Mouse (Mus musculus) central nervous system, embryonic 14 days (tissue): ENCODE data around the gene Pcgf1. TPM values are rescaled to one million over a fixed set of nuclear protein-coding genes. Genes with fewer than 3 reads are reported as not detected.

Experiments
- polyA plus RNA-seq: library from polyadenylated mRNA; depleted of rRNA; stranded (reverse); fragments of >200 nt; gene quantifications from 2 replicates; pipeline ENCODE4 v1.2.3, GENCODE M21; 2012; rRNA removed

The Pcgf1 gene
- 62.5 and 64.1 TPM in 2 replicates for polyA plus RNA-seq

DNA sequence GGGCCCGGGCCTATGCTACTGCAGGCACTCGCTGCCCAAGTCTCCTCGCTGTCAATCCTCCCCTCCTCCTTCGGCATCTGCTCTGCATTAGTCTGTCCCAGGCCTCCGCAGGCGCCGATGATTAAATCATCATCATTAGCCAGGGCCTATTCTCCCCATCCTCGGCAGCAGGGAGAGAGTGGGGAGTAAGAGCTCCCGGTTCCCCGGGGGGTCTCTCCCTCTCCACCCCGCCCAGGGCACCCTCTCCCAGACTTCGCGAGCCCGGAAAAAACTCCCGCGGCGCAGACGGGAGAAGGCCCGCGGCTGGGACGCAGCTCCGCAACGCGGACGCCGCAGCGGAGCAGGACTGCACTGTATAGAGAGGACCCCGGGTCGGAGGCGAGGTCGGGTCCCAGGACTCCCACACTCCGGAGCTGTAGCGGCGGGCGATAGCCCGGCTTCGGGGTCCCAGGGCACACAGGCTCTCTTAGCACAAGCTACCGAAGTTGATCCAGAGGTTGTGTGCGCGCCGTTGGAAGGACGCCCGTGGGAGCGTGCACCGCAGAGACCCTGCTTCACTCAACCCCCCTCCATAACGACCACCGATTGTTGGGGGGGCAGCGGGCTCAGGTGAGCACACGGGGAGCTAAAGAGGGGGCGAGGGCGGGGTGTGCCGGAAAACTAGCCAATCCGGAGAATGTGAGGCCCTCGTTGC lies at the start of gene Pcgf1:
TSS of gene Pcgf1 (plus strand) at position 240 of the 694 bp plus-strand sequence.

DNA sequence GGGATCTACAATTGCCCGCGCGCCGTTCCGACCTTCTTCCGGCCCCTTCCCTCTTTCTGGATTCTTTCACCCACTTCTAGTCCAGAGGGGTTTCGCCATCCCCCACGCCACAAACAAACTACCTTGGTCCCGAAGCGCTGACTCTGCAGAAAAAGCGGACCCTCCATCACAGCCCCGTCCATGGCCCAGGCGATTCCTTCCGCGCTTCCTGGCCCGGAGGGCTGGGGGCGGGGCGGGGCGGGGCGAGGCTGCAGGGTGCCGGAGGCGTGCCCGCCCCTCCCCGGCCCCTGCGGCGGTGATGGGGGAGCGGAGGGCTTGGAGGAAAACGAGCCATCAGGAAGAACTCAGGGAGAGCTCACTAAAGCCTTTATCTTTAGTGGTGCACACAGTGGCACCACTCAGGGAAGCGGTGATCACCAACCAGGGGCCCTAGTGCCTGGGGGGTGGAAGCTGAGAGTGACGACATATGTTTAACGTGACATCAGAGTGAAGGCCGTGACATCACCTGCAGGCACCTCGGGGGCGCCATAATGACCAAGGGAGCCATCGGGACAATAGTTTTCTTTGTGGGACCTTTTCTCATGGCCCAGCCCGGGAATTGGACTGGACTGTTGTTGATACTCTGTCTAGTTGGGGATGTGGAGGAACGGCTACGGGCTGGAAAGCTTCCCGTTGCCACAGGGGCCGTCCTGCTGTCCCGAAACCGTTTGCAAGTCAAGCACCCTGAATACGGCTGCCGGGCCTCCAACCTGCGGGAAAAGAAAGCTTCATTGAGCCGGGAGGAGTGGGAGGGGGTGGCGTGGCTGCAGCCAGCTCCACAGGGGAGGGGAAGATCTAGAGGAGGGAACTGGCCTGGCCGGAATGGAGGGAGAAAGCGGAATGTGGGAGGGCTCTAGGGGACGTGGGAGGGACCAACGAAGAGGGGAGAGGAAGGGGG lies 44.2 kb upstream of the Pcgf1 start, which contains the start of the genes Dok1 and Loxl3:
TSS of gene Dok1 (minus strand) at position 223 of the 937 bp plus-strand sequence.
TSS of gene Loxl3 (plus strand) at position 925 of the 937 bp plus-strand sequence.

DNA sequence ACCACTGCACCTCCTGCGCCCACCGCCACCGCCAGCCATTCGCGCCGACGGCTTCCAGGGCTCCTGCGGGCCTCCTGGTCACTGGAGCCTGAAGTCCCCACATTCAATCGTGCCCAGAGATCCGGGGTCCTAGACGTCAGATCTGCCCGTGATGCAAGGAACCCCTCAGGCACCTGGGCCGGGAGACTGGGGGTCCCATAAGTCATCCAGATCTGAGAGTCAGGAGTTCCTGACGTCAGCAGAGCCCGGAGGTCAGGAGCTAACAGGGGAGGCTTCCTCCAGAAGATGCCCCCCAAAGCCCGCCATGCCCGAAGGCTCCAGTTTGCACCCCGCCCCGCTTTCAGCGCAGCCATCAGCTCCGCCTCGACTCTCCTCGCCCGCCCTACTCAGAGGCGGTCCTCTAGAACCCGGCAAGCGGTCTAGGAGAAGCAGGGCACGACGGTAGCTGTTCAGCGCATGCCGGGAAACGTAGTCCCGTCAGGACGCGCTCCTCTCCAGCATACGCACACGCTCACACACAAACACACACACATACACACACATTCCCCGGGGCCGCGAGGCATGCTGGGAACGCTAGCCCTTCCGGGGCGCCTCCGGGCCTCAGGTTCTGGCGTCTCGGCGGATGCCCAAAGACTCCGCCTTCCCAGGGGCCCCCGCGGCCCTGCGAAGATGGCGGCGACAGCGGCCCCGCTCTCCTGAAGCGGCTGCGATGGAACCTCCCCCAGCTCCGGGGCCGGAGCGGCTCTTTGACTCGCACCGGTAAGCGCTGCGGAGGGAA lies 23.4 kb upstream of the Pcgf1 start, which contains the start of gene Aup1:
TSS of gene Aup1 (plus strand) at position 448 of the 778 bp plus-strand sequence.

DNA sequence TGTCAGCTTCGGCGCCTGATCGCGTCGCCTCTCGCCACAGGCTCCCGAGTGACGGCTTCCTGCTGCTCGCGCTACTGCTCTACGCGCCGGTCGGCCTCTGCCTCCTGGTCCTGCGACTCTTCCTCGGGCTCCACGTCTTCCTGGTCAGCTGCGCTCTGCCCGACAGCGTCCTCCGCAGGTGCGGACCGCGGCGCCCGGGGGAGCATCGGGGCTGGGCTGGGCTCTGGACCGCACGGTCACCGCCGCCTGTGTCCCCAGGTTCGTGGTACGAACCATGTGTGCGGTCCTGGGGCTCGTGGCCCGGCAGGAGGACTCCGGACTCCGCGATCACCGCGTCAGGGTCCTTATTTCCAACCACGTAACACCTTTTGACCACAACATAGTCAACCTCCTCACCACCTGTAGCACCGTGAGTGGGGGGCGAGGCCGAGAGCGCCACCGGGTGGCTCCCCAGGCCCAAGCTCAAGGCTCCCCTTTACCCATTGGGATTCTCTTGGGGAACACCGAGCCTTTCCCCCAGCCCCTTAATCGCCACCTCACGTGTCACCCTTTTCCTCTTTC lies 22.7 kb upstream of the Pcgf1 start, which contains the start of gene Htra2:
TSS of gene Htra2 (minus strand) at position 403 of the 561 bp plus-strand sequence.

DNA sequence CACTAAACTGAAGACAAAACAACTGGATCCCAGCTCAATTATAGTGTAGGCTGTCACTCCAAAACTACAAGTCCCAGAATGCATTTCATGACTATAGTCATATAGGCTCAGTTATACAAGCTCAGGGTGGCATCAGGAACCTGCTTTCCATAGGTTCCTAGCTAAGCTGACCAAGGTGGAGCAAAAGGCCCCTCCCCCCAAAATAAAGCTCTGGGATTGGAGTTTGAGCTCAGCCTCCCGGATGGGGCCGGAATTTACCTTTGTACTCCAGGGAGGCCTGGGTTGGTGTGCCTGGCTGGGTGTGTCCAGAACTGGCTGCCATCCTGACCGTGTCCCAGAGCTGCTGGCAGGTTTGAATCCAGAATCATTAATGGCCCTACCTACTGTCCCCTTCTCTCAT lies 19.9 kb upstream of the Pcgf1 start, which contains the start of gene Dqx1:
TSS of gene Dqx1 (plus strand) at position 55 of the 400 bp plus-strand sequence.

DNA sequence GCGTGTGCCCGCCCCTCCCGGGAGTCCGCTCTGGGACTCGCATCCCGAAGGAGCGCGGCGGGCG lies 7.6 kb upstream of the Pcgf1 start, which contains the start of gene Tlx2:
TSS of gene Tlx2 (minus strand) at position 47 of the 64 bp plus-strand sequence.

DNA sequence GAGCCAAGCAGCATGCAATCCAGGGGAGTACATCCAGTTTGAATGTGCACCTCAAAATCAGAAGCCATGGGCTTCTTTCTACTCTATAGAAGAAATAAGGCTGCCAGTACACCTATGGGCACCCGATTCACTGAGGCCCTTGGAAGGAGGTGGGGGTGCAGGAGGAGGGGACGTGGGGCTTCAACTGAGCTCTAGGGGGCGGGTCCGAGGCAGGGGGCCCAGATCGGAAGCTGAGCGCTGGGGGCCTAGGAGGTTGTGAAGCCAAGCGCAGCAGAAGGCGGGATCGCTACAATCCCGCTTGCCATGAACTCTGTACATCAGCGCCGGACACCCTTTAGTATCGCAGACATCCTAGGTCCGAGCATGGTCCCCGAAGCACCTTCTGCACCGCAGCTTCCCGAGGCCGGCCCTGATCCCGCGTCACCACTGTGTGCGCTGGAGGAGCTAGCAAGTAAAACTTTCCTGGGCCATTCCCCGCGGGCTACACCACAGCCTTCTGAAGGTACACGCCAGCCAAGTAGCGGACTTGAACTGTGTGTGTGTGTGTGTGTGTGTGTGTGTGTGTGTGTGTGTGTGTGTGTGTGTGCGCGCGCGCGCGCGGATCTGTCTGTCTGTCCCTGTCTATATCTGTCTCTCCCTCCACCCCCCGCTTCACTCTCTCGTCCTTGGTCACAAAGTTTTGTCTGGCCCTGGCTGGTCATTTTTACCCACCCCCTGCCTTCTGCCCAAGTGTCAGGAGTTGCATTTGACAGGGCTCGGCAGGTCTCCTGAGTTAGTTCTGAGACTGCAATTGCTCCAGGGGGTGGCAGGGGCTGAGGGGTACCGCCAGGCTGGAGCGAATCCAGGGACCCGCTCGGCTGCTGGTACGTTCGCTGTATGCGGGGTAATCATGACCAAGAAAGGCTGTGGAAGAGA lies 8.7 kb downstream of the Pcgf1 start, which contains the start of gene Lbx2:
TSS of gene Lbx2 (plus strand) at position 247 of the 915 bp plus-strand sequence.

DNA sequence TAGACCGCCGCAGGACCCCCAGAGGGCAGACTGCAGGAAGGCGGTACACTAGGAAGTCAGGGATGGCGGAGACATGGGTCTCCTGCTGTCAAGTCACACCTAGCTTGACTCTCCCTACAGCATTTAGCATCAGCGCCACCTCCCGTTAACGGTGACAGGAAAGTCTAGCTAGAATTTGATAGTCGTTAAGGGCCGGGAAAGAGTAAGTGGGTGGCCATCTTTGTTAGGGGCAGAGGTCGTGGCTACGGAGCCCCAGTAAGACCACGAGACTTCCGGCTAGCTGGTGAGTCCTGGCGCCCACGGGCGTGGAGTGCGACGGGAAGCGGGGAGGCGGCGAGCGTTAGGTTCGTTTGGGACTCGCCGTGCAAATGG lies 23.6 kb downstream of the Pcgf1 start, which contains the start of the genes Ccdc142 and Gm42688:
TSS of gene Ccdc142 (plus strand) at position 286 of the 372 bp plus-strand sequence.
TSS of gene Gm42688 (plus strand) at position 302 of the 372 bp plus-strand sequence.

DNA sequence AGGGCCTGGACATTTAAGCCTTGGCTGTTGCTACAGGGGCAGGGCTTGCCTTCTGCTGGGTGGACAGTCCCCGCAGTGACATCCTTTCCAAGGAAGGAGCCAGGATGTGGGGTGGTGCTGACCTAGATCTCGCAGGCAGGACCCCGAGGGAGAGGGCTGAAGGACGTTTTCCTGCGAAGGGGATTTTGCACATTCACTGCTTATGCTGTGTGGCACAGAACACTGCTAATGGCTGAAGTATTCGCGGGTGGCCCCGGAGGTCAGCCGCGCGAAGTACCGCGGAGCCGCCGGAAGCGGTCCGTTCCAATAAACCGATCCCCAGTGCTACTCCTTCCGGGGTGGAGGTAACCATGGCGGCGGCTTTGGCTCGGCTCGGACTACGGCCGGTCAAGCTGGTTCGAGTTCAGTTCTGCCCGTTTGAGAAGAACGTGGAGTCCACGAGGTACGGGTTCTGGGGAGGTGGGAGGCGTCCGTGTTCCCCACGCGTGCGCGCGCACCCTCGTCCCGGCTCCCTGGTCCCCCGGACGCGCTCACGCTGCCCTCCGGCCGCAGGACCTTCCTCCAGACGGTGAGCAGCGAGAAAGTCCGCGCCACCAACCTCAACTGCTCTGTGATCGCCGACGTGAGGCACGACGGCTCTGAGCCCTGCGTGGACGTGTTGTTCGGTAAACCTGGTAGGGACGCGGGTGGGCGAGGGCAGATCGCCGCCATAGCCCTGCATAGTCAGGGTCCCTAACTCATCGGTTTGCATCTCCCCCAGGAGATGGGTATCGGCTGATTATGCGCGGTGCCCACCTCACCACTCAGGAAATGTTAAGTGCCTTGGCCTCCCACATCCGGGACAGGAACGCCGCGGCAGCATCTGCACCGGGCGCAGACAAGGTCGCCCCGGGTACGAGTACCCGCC lies 31.3 kb downstream of the Pcgf1 start, which contains the start of gene Mrpl53:
TSS of gene Mrpl53 (plus strand) at position 279 of the 907 bp plus-strand sequence.

DNA sequence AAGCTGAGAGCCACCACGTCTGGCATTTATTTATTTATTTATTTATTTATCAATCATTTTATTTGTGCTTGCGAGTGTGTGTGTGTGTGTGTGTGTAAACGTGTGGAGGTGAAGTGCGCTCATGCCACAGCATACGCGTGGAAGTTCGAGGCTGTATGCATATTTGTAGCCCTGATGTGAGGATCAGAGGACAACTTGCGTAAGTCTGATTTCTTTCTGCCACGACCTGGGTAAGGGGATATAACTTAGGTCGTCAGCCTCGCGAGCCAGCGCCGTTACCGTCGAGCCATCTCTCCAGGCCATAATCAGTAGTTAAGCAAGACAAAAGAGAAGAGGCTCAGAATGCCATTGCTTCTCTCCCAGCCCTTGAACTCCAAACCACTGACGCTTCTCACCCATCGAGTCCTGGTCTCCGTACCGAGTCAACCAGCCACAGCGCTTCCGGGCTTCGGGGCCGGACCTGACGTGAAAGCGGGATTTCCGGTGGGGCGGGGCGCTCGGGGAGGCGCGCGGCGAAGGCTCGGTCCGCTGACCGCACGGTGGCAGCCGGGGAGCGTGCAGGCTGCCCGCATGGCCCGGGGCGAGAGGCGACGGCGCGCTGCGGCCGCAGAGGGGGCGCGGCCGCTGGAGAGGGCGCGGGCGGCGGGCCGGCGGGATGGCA lies 37.5 kb downstream of the Pcgf1 start, which contains the start of gene Mogs:
TSS of gene Mogs (plus strand) at position 486 of the 661 bp plus-strand sequence.

DNA sequence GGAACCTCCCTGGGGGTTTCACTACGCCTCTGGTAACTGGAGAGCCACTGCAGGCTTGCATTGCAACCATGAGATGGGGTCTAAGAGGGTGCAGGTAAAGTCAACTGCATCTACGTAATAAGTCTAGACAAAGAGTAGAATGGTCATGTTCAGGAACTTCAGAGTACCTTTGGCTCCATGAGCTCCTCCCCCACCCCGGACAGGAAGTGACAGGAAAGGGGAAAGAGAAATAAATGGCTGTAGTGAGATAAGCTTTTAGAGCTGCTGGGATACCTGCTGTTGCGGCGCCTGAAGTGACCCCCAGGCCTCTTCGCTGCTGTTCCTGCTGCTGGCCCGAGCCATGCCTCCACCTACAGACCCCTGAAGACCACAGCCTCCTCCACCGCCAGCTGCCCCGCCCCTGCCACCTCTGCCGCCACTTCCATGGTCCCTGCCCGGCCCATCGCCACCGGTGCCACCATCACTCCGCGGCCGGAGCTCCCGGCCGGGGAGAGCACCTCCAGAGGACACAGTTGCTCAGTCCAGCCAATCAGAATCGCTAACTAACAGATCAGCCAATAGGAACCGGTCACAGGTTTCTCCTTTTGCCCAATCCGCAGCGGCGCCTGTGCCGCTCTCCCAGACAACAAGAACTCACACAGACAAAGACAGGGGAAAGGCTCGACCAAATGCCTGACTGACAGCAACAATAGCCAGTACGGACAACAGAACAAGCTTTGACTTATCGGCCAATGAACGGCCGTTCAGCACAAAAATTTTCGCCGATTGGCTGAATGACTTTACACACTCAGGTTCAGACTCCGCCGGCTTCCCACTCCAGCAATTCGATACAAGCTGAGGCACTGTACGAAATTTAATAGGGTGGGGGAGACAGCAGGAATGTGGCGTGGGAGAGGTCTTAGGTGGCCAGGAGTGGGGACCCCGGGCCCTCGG lies 43.5 kb downstream of the Pcgf1 start, which contains the start of gene Wbp1:
TSS of gene Wbp1 (minus strand) at position 630 of the 933 bp plus-strand sequence.

DNA sequence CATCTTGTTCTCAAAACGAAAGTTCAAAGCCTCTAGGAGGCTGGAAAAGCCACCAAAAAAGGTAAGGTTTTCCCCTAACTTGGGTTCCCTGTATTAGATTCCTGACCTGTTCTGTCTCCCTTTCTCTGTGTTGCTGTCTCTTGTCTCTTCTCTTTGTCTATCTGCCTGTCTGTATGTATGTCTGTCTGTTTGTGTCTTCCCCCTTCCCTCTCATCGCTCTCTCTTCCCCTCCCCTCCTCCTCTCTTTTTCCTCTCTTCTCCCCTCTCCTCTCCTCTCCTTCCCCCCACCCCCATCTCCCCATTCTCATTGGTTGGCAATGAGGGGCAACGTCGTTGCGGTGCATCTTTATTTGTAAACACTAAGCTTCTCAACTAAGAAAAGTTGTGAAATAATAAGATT lies 47.7 kb downstream of the Pcgf1 start, which contains the start of gene Ino80b:
TSS of gene Ino80b (minus strand) at position 101 of the 400 bp plus-strand sequence.

Other genes with a start within 250 kb of the Pcgf1 start
- gene Sema4f, start 138.1 kb upstream of the Pcgf1 start, polyA plus RNA-seq = 17.5 and 21.0 TPM in 2 replicates
- 0.12 and 0.28 TPM in 2 replicates for gene M1ap, start 131.0 kb upstream of the Pcgf1 start, polyA plus RNA-seq
- 3.2 and 7.1 TPM in 2 replicates for gene Dok1, start 44.4 kb upstream of the Pcgf1 start, polyA plus RNA-seq
- gene Loxl3, start 43.7 kb upstream of the Pcgf1 start, polyA plus RNA-seq = 8.4 and 18.4 TPM in 2 replicates
- gene Aup1, start 23.3 kb upstream of the Pcgf1 start, polyA plus RNA-seq = 306 and 308 TPM in 2 replicates
- gene Htra2, start 22.6 kb upstream of the Pcgf1 start, polyA plus RNA-seq = 83.5 and 85.6 TPM in 2 replicates
- 1.4 and 1.5 TPM in 2 replicates for gene Dqx1, start 20.0 kb upstream of the Pcgf1 start, polyA plus RNA-seq
- gene Tlx2, start 7.6 kb upstream of the Pcgf1 start, polyA plus RNA-seq = 0.28 and 3.1 TPM in 2 replicates
- 0.46 and 0.70 TPM in 2 replicates for gene Lbx2, start 8.5 kb downstream of the Pcgf1 start, polyA plus RNA-seq
- gene Ccdc142, start 23.7 kb downstream of the Pcgf1 start, polyA plus RNA-seq = 8.7 and 9.8 TPM in 2 replicates
- gene Gm42688, start 23.7 kb downstream of the Pcgf1 start, polyA plus RNA-seq = 9.4 and 10.1 TPM in 2 replicates
- gene Mrpl53, start 31.2 kb downstream of the Pcgf1 start, polyA plus RNA-seq = 114 and 124 TPM in 2 replicates
- gene Mogs, start 37.6 kb downstream of the Pcgf1 start, polyA plus RNA-seq = 51.7 and 54.5 TPM in 2 replicates
- 283 and 344 TPM in 2 replicates for gene Wbp1, start 43.7 kb downstream of the Pcgf1 start, polyA plus RNA-seq
- gene Ino80b, start 47.6 kb downstream of the Pcgf1 start, polyA plus RNA-seq = 44.4 and 48.3 TPM in 2 replicates
- 31.1 and 51.8 TPM in 2 replicates for gene Rtkn, start 57.6 kb downstream of the Pcgf1 start, polyA plus RNA-seq
- gene Wdr54, start 78.5 kb downstream of the Pcgf1 start, polyA plus RNA-seq = 22.1 and 23.0 TPM in 2 replicates
- 2.3 and 2.5 TPM in 2 replicates for gene 1700003E16Rik, start 78.5 kb downstream of the Pcgf1 start, polyA plus RNA-seq
- gene Dctn1, start 88.1 kb downstream of the Pcgf1 start, polyA plus RNA-seq = 202 and 214 TPM in 2 replicates
- gene Slc4a5, start 142.0 kb downstream of the Pcgf1 start, polyA plus RNA-seq = 3.4 and 4.1 TPM in 2 replicates
- gene Mthfd2, start 248.0 kb downstream of the Pcgf1 start, polyA plus RNA-seq = 18.8 and 20.9 TPM in 2 replicates
- gene Mob1a, start 248.1 kb downstream of the Pcgf1 start, polyA plus RNA-seq = 28.4 and 29.6 TPM in 2 replicates